Mouse (Mus musculus) hindbrain, embryonic 11.5 days (tissue): ENCODE results near the gene B230219D22Rik. TPM values are rescaled to one million over a fixed set of nuclear protein-coding genes. Genes with fewer than 3 reads are reported as not detected.

Experiments
- ATAC-seq: fragments of 200-750 bp; cut with Nextera tagmentation; 2 replicates; pipeline ENCODE4 v1.8.0; 2017; ENCODE audit warnings: mild to moderate bottlenecking, moderate TSS enrichment, moderate library complexity; ENCODE audit not compliant: low FRiP score
- DNase-seq: peaks from one replicate; pipeline ENCODE4 v3.0.0-alpha.2; 2015; ENCODE audit warnings: low spot score
- H3K27ac ChIP-seq: fragments of 300-500 bp; sonication (generic); 2 replicates; pipeline ENCODE4 v1.5.1; 2014; ENCODE audit warnings: mild to moderate bottlenecking, low read depth, low read length
- H3K27me3 ChIP-seq: fragments of 300-500 bp; sonication (generic); 2 replicates; pipeline ENCODE4 v1.6.1; 2014; ENCODE audit warnings: mild to moderate bottlenecking, low read length, moderate library complexity, mixed read lengths; ENCODE audit not compliant: control insufficient read depth, insufficient read depth
- H3K36me3 ChIP-seq: fragments of 300-500 bp; sonication (generic); 2 replicates; pipeline ENCODE4 v1.6.1; 2014; ENCODE audit warnings: mild to moderate bottlenecking, low read length, moderate library complexity, mixed read lengths; ENCODE audit not compliant: control insufficient read depth, insufficient read depth
- H3K4me1 ChIP-seq: fragments of 300-500 bp; sonication (generic); replicated peaks from 2 replicates; pipeline ENCODE4 v1.6.1; 2014; ENCODE audit warnings: low read length, mixed read lengths; ENCODE audit not compliant: control insufficient read depth, insufficient read depth
- H3K4me2 ChIP-seq: fragments of 300-500 bp; sonication (generic); replicated peaks from 2 replicates; pipeline ENCODE4 v1.6.1; 2014; ENCODE audit warnings: mild to moderate bottlenecking, low read depth, low read length
- H3K4me3 ChIP-seq: fragments of 300-500 bp; sonication (generic); 2 replicates; pipeline ENCODE4 v1.5.1; 2014; ENCODE audit warnings: low read depth, low read length
- H3K9ac ChIP-seq: fragments of 300-500 bp; sonication (generic); 2 replicates; pipeline ENCODE4 v1.6.1; 2014; ENCODE audit warnings: low read depth, low read length
- H3K9me3 ChIP-seq: fragments of 300-500 bp; sonication (generic); 2 replicates; pipeline ENCODE4 v1.6.1; 2016; ENCODE audit warnings: low read length; ENCODE audit not compliant: control insufficient read depth
- WGBS: fragments of 180-500 bp; shearing (Covaris S2); extraction: QIAGEN DNeasy Blood & Tissue Kit; methylation state at CpG from one replicate; pipeline ENCODE4 v1.1.7; 2014; 5-methylcytosine and 5-hydroxymethylcytosine counted together
- polyA plus RNA-seq: library from polyadenylated mRNA; unstranded; fragments of >200 nt; fragmentation: Nextera tagmentation; extraction: Ambion mirVana; gene quantifications from 2 replicates; pipeline ENCODE4 v1.2.1, GENCODE M21; 2014

The B230219D22Rik gene
- polyA plus RNA-seq, 1 experiment from 2014 or later: 69.5 TPM

DNA sequence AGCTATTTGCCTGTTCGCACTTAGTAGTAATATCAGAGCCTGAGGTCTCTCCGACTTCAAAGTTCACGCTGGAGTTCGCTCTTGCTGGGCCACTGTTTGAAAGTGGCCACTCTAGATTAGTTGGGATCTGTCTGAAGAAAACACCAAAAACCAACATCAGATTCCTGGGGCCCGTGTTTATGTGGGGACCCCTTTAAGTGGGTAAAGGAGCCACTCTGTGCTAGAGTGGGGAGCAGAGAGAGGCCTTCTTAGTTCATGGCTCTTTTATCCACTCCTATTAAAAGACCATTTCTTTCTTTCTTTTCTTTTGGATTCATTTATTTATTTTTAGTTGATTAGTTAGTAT is 22.2 kb downstream of the B230219D22Rik start:
- H3K9ac ChIP-seq: peak overlapping the region; percentile 94
- no peak; the same call in 1 of the 2 replicates for ATAC-seq
- peak overlapping the region; percentile 80 for H3K4me3 ChIP-seq
- H3K27ac ChIP-seq: peak overlapping the region; percentile 87
- no peaks in the 10 kb centered on the region for H3K27me3 ChIP-seq
- H3K36me3 ChIP-seq: no peaks in the 10 kb centered on the region
- DNase-seq: no peak
- 16% methylated on average over 5 of the region's 5 CpGs for WGBS
- no peaks in the 10 kb centered on the region for H3K9me3 ChIP-seq
- H3K4me1 ChIP-seq: no peaks in the 10 kb centered on the region
- peak overlapping the region; percentile 43 for H3K4me2 ChIP-seq

GRCm38 (mm10) chr13:55715908-55716510 is 23.1 kb downstream of the B230219D22Rik start:
- 91% methylated on average over 7 of the region's 7 CpGs for WGBS
- peak overlapping the region; percentile 80; the same call in 1 of the 2 replicates for H3K4me3 ChIP-seq
- H3K36me3 ChIP-seq: no peaks in the 10 kb centered on the region
- H3K9me3 ChIP-seq: no peaks in the 10 kb centered on the region
- H3K27me3 ChIP-seq: no peaks in the 10 kb centered on the region
- no peak overlapping the region for H3K4me2 ChIP-seq
- ATAC-seq: no peak
- no peak overlapping the region for H3K9ac ChIP-seq
- DNase-seq: no peak
- no peak overlapping the region for H3K27ac ChIP-seq
- no peaks in the 10 kb centered on the region for H3K4me1 ChIP-seq

DNA sequence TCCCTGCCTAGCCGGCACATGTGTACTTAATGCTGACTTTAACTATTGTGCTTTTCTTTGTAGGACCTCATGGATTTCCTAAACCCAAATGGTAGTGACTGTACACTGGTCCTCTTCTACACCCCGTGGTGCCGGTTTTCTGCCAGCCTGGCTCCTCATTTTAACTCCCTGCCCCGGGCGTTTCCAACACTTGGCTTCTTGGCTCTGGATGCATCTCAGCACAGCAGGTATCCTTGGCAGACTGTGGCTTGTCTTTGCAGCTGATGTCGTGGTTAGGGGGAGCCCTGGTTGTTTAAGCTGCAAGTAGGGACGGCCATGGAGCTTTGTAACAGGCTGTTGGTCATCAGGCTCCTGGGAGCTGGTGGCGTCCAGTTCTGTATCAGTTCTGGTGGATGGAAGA is 28.6 kb downstream of the B230219D22Rik start:
- Histone ChIP-seq H3K4me3 (no peak overlapping the region), H3K9ac (no peak overlapping the region), H3K36me3 (peaks cover 7% of the 10 kb centered on the region; the same call in 1 of the 2 replicates)

GRCm38 (mm10) chr13:55721995-55722394 is 29.1 kb downstream of the B230219D22Rik start:
- DNase-seq (no peak), ATAC-seq (no peak)
- no peak overlapping the region for H3K9ac ChIP-seq
- no peak overlapping the region for H3K4me3 ChIP-seq
- no peaks in the 10 kb centered on the region for H3K4me1 ChIP-seq
- H3K27ac ChIP-seq: no peak overlapping the region
- no peak overlapping the region for H3K4me2 ChIP-seq
- 90% methylated on average over 2 of the region's 2 CpGs for WGBS
- no peaks in the 10 kb centered on the region for H3K9me3 ChIP-seq
- H3K27me3 ChIP-seq: no peaks in the 10 kb centered on the region
- H3K36me3 ChIP-seq: peaks cover 7% of the 10 kb centered on the region; the same call in 1 of the 2 replicates

More for the DNA sequence above, 28.6 kb downstream of the B230219D22Rik start:
- WGBS: 75% methylated on average over 8 of the region's 8 CpGs
- Histone ChIP-seq H3K9me3 (no peaks in the 10 kb centered on the region), H3K27me3 (no peaks in the 10 kb centered on the region), H3K27ac (no peak overlapping the region), H3K4me1 (no peaks in the 10 kb centered on the region), H3K4me2 (no peak overlapping the region)
- ATAC-seq (no peak), DNase-seq (no peak)

GRCm38 (mm10) chr13:55726598-55727119 is 33.7 kb downstream of the B230219D22Rik start:
- Histone ChIP-seq H3K27ac (peak overlapping the region; percentile 96), H3K4me3 (peak overlapping the region; percentile 58), H3K9ac (peak overlapping the region; percentile 77), H3K4me2 (peak overlapping the region; percentile 58), H3K9me3 (no peaks in the 10 kb centered on the region), H3K4me1 (no peaks in the 10 kb centered on the region), H3K36me3 (peaks cover 4% of the 10 kb centered on the region; the same call in 1 of the 2 replicates), H3K27me3 (no peaks in the 10 kb centered on the region)
- ATAC-seq (no peak), DNase-seq (no peak)
- 3% methylated on average over 4 of the region's 4 CpGs for WGBS

- peak within 1 kb of the TSS; percentile 77 for H3K9ac ChIP-seq
- no peaks in the 10 kb centered on the region for H3K27me3 ChIP-seq
- ATAC-seq (peak; percentile 90), DNase-seq (peak; percentile 85)
- peak within 1 kb of the TSS; percentile 58 for H3K4me3 ChIP-seq
- peak within 1 kb of the TSS; percentile 58 for H3K4me2 ChIP-seq
- no peaks in the 10 kb centered on the region for H3K9me3 ChIP-seq
- no peaks in the 10 kb centered on the region for H3K4me1 ChIP-seq
- peak within 1 kb of the TSS; percentile 96 for H3K27ac ChIP-seq
- WGBS: under 1% methylated on average over 55 of the region's 73 CpGs
- 0 out of 2 replicates have a peak, but pooled peaks cover 2% of the 10 kb centered on the region for H3K36me3 ChIP-seq
These were observed 34.4 kb downstream of the B230219D22Rik start, which contains the start of gene Pcbd2 for GRCm38 (mm10) chr13:55727120-55727838. Gene Pcbd2, plus strand, starts transcription at chr13:55727368.

- 5% methylated on average over 19 of the region's 19 CpGs for WGBS
- Histone ChIP-seq H3K27ac (peak overlapping the region; percentile 96), H3K4me1 (no peaks in the 10 kb centered on the region), H3K9ac (peak overlapping the region; percentile 77), H3K4me3 (peak overlapping the region; percentile 58), H3K9me3 (no peaks in the 10 kb centered on the region), H3K36me3 (0 out of 2 replicates have a peak, but pooled peaks cover 2% of the 10 kb centered on the region), H3K4me2 (peak overlapping the region; percentile 58), H3K27me3 (no peaks in the 10 kb centered on the region)
- ATAC-seq (peak; percentile 72), DNase-seq (peak; percentile 75)
These were observed 34.9 kb downstream of the B230219D22Rik start for GRCm38 (mm10) chr13:55727839-55728238.

DNA sequence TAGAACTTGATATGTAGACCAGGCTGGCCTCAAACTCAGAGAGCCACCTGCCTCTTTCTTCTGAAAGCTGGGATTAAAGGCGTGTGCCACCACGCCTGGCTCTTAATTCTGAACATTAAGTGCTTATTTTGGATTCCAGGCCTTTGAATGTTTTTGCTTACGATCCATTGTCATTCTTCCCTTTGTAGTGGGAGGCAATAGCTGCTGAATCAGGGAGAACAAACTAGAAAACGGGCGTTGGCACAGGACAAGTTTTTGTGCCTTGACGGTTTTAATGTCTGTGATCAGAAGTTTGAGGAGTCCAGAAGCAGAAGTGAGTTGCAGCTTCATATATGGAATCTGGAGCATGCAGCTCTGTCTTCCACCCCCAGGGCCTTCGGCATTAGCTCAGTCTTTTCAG is 37.8 kb downstream of the B230219D22Rik start:
- no peaks in the 10 kb centered on the region for H3K27me3 ChIP-seq
- no peak overlapping the region for H3K4me3 ChIP-seq
- ATAC-seq (no peak), DNase-seq (no peak)
- WGBS: 92% methylated on average over 7 of the region's 7 CpGs
- no peaks in the 10 kb centered on the region for H3K4me1 ChIP-seq
- H3K27ac ChIP-seq: no peak overlapping the region
- no peak overlapping the region for H3K9ac ChIP-seq
- H3K9me3 ChIP-seq: no peaks in the 10 kb centered on the region
- H3K4me2 ChIP-seq: no peak overlapping the region
- H3K36me3 ChIP-seq: 0 out of 2 replicates have a peak, but pooled peaks cover 2% of the 10 kb centered on the region
